Mouse (Mus musculus): ENCODE measurements at regions not wholly inside any gene's neighbourhood (a gene's known extent, or its start where the extent isn't known, plus 50 kb on each side); places are given as distances from the start of the nearest gene placed in this dataset.

DNA sequence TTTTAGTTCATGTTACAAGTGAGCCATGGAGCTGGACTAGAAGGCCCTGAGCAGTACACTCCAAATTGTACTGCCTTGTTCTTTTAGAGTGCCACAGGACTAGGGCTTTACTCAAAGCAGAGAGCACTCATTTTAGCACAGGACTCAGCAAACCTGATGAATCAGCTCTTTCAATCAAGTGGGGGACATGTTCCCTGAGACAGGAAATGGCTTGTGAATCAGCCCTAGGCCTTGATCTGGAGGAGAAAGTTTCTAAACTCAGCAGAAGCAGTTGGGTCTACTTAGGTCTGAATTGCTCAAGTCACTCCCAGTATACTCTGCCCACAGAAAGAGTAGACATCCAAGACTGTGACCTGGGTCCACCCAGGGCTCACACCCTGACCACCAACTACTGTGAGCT is 341.1 kb downstream of the Adra2a start:
- TF ChIP-seq CTCF (IDR thresholded peaks at IDR 0.05; ENCODE audit: borderline replicate concordance, extremely low read depth, insufficient read depth, insufficient read length) (no peak), POLR2A (IDR thresholded peaks at IDR 0.05; ENCODE audit: borderline replicate concordance, extremely low read depth, insufficient read depth, insufficient read length, poor library complexity, severe bottlenecking) (no peak)
